Mouse (Mus musculus) frontal cortex, postnatal 14 days (tissue): ENCODE data around the gene Arhgef3.
"Not testable (repeated sequence)": the region's sequence is repeated elsewhere in the genome, so short reads cannot be mapped to it uniquely, and the experiment has no call there.

Experiments
- DNase-seq, 2 experiments: peaks; one replicate each; pipeline ENCODE4 v3.0.0; 2022; ENCODE audit warnings: low spot score in 2 of 2

Gene Arhgef3

DNA sequence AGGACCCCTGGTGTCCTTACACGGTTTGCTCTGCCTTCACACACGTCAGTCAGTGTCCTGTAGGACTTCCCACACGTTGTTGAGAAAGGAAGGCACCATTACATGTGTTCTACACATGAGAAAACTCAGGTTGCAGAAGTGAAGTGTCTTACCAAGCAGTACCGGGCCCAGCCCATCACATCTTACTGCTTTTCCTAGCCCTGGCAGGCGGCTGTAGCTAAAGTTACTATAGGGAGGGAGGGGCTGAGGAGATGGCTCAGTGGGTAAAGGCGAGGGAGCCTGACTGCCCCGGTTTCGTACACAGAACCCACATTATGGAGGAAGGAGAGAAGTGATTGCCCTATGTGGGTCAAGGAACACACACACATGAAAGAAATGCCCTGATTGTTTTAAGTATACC, 116.8 kb downstream of the Arhgef3 start:
- no peak for DNase-seq

DNA sequence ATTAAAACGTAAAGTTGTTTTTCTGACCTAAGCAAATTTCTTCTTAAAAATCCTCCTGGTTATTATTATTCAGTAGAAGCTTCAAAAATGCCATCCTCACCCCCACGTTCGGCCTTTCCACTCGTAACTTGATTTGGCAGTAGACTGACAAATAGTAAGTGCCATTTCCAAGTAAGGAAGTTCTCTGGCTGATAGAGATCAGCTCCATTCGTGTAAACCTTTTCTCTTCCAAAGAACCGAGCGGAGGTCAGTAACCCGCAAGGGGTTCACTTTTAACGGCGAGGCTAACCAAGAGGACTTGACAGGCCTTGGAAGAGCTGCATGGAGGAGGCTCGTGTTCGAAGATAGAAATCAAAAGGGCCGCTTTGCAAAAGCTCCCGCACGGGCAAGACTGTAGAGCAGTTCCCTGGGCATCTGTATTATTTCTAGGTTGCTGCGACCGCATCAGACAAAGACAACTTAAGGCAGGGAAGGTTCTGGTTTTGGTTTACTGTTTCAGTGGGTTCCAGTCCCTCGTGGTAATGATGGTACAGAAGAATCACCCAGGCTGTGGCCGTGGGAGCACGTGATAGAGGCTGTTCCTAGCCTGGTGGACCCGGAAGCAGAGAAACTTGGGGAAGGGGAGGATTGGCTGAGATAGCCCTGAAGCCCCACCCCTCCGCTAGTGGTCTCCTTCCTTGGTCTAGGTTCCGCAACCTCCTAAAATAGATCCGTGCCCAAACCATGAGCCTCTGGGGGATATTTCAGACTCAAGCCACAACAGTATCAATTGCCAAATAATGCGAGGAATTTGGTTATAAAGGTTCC, 117.5 kb downstream of the Arhgef3 start:
- DNase-seq, result no peak

DNA sequence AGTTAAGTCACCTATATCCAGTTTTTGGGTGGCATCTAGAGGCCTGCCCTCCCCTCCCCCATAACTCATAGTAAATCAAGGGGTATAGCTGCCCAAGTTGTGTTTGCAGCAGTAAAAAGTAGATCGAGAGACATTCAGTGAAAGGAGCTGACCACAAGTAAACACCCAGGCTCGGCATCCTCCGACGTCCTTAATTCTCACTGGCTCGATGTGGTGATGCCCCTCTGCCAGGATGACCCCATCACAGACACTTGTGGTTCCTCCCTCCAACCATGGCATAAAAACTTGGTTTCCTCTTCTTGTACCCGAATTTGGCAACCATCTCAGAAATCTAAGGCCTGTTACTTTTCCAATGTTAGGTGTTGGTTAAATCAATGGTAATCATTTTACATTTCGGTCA, 118.4 kb downstream of the Arhgef3 start:
- no peak for DNase-seq

DNA sequence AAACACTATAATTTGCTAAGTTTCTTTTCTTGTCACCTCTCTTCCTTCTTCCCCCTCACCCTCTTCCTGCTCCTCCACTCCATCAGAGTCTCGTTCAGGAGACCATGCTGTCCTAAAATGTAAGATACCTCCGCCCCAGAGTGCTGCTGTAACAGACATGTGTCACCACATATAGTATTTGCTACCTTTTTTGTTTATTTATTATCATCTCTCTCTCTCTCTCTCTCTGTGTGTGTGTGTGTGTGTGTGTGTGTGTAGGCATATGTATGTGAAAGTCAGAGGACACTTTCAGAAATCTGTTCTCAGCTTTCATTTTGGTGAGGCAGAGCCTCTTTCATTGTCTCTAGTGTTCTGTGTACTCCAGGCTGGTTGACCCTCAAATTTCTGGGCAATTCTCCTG, 119.0 kb downstream of the Arhgef3 start:
- DNase-seq, result no peak

DNA sequence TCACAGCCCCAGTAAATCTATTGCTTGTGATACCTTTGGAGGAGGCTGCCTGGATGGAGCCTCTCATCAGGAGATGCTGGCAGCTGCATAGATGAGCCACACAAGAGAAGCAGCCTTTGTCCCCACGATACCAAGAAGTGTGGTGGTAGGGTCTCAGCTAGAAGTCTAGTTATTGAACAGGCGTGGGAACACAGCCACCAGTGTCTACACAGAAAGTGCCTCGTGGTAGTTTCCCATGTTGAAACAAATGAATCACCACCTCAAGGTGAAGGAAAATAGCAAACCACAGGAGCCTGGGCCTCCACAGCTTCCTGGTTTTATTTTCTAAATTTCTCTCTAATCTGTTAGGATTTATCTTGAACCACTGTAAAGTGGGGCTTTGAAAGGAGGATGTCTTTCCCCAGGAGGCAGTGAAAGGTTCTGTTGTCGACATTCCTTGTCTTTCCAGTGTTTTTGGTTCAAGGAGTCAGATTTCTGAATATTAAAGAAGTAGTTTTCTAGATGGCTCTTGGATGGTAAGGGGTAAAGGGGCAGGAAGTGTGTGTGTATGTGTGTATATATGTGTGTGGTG, 119.7 kb downstream of the Arhgef3 start:
- DNase-seq, result no peak

DNA sequence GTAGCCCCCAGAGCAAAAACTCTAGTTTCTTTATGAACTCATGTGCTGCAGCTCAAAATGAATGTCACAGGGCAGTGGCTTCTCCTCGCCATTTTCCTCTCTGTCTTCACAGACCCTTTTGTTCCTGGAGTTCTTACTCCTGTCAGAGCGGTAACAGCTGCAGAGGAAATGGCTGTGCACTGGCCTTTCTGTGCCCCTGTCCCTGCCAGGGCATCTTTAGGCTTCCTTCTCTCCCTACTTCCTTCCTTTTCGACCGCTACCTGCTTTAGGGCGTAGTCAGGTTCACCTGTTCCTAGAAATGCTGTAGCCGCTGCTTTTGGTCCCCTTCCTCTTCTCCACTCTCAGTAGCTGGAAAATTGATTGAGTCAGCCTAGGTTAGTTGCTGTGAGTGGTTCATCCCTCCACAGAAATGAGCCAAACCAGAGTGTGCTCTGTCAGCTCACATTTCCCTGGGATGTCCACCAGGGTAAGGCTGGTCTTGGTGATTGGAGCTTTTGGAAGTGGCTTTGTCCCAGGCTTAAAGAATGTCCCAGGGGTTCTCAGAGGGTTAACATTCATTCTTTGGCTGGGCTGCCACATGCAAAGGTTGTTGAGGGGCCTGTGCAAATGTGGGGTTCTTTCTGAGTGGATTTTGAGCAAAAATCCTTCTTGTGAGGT, 121.3 kb downstream of the Arhgef3 start:
- no peak for DNase-seq

DNA sequence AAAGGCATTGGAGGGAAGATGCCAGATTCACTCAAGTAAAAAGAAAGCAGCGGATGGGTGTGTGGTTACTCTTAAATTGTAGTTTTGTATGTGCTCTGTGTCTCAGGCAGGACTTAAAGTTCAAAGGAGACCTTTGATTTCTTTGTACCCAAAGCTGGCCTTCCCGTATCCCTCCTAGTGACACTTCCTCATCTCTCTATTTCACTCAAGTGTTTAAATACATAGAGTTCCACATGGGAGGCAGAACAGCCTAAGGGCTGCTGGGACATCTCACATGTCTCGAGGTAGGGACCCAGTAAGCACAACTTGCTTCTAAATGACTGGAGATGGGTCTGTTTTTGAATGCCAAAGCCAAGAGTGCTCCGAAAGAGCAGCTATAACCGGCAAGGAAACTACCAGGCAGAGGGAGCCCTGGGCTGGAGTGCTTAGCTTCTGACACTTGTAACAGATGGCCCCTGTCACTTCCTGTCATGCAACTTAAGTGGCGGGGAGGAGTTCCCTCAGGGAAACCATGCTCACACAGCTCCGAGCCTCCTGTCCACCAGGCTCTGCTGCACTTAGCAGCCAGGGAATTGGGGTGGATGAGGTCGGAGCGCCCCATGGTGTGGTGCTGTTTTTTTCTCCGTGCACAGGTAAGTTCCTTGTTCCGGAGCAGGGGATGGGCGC, 123.0 kb downstream of the Arhgef3 start:
- no peak for DNase-seq

DNA sequence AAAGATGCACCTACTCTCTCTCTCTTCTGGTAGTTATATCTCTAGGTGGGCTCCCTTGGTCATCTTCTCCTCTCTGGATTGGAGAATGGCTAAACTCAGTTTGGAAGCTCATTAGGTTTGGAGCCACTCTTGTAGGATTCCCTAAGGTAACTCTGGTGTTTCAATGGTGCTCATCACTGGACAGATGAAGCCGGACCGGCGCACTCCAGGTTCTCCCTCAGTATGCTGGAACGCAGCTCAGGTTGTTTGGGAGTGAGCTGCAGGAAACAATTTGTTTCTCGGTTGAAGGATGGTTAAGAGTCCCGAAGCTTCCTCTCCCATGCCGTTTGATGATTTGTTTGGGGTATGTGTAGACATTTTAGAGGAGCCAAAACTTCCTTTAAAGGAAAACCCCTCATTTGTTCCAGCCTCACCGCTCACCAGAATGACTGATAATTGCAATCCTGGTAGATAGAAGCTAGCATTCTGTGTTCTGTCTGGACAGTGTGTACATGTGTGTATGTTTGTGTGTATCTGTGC, 124.0 kb downstream of the Arhgef3 start:
- DNase-seq, result no peak

DNA sequence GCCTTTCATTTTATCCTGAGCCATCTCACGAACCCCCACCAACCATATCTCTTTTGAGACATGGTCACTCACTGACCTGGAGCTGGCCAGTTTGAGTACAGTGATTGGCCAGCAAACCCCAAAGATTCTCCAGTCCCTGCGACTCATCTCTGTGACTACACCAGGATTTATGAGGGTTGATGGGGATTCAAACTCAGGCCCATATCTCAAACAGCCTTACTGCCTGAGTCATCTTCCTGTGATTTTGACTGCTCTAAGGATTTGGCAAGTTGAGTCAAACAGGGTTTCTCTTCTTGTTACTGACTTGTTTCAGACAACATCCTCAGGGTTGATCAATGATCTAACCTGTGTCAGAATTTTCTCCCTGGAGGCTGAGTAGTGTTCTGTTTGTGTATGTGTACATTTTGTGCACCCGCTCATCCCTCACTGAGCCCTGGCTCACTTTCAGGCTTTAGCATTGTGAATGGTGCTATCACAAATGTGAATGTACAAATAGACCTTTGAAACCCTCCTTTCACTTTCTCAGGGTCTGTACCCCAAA, 124.9 kb downstream of the Arhgef3 start:
- no peak for DNase-seq

DNA sequence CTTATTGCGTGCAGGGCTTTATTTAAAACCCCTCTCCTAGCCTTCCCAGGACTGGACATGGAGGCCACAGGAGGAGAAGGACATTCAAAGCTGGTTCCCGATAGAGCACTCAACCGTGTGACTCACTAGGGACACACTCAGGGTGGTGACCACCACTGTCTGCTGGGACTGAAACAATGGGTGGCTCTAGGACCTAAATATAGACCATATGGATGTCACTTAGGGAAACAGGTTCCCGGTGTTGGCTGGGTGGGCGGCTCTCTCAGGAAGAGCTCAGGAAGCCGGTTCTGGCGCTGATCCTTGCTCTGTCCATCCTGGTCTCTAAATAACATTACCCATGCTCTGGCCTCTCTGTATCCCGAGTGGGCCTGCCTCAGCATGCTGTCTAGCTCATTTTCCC, 127.6 kb downstream of the Arhgef3 start:
- no peak for DNase-seq

DNA sequence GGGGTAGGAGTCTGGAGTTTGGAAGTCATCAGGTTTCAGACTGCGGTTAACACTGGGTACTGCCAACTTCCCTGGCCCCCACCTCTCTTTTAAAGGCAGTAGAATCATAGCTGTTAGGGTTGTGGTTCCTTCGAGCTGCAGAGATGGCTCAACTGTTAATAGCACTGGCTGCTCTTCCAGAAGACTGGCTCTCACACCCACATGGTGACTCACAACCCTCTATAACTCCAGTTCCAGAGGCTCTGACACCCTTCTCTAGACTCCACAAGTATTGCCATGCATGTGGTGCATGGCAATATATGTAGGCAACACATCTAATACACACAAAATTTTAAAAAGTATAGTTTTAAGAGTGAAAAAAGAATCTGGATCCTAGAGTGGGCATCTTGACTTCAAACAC, 128.1 kb downstream of the Arhgef3 start:
- DNase-seq, result no peak

DNA sequence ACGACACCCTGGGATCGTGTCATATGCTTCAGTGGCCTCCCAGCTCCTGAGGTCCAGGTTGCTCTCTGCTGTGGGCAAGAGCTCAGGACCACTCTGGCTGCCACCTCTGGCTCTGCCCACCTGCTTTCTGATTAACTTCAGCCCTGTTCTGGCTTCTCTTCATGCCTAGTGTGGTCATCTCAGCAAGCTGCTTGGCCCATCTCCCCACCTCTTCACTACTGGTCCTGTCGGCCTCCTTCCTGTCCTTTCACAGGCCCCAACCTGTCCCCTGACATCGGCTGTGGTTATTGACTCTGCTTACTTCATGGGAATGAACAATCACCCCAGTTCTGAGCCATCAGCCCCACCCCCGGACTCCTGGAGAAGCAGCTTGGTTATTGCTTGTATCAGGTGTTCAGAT, 128.9 kb downstream of the Arhgef3 start:
- no peak for DNase-seq

DNA sequence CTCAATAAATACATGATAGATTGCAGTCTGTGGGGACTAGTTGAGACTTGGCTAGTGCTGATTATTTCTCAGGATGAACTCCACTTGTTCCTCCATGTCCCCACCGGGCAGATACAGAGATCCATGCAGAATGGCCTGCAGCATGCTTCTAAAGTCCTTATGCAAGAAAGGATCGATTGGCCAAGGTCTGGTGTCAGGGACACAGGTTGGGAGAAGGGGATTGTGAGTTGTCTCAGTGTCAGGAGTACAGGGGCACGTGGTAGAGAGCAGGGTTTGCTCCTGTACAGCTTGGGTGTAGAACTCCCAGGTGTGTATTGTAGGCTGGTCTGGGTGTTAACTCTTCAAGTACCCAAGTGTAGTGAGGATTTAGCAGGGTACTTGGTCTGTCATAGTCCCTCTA, 130.2 kb downstream of the Arhgef3 start:
- no peak for DNase-seq

DNA sequence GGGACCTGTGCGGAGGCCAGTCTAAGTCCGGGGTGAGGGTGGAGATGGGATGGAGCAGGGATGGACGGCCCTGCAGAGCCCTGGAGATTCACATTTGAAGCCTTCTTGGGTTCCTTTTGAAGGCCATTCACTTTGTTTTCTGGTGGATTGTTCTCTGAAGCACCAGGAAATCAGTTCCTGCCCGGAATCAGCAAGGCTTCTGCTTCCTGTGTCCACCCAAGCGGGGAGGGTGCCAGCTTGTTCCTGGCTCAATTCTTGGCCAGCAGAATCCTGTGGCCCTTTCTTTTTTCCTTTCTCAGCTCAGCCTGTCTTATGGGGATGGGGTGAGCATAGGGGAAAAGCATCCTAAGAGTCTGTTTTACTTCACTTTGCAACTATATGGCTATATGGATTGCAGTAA, 131.7 kb downstream of the Arhgef3 start:
- no peak for DNase-seq

DNA sequence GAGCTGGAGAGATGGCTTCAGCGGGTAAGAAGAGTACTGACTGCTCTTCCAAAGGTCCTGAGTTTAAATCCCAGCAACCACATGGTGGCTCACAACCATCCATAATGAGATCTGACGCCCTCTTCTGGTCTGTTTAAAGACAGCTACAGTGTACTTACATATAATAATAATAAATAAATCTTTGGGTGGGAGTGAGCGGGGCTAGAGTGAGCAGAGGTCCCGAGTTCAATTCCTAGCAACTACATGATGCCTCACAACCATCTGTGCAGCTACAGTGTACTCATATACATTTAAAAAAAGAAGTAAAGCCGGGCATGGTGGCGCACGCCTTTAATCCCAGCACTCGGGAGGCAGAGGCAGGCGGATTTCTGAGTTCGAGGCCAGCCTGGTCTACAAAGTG, 132.2 kb downstream of the Arhgef3 start:
- DNase-seq, result not testable (repeated sequence)

DNA sequence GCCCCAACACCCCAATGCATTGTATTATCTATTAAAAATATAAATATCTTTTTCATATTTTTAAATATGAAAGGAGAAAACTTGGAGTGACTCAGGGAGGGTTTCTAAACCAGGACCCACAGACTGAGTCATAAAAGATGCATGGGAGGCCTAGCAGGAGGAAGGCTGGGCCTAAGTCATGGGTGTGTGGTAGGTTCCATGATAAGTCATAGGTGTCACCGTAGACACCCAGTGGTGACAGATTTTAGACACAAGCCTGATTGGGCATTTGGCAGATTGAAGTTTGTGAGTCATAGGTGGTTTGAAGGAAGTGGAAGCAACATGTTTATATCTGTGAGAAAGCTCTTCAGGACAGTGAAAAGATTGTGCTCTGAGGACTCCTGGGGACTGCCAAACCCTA, 134.4 kb downstream of the Arhgef3 start:
- no peak for DNase-seq

DNA sequence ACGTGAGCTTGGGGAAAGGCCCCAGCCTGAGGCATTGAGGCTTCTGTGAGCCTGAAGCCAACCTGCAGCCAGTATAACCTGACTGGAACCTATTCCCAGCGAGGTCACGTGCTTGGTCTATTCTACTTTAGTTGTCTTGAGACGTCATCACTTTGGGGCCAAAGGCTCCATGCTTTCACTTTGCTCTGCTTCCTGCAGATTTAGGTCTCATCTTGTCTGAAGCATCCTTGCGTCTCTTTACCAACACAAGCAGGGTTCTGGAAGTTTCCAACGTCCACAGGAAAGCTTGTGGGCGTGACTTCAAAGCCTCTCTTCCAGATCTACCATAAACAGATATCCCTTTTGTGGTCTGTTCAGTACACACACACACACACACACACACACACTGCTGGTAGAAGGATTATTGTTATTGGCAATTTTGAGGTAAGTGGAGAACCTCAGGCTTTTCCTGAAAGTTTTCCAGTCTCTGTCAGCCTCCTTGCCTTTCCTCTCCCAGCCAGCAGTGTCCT, 135.6 kb downstream of the Arhgef3 start:
- no peak for DNase-seq

DNA sequence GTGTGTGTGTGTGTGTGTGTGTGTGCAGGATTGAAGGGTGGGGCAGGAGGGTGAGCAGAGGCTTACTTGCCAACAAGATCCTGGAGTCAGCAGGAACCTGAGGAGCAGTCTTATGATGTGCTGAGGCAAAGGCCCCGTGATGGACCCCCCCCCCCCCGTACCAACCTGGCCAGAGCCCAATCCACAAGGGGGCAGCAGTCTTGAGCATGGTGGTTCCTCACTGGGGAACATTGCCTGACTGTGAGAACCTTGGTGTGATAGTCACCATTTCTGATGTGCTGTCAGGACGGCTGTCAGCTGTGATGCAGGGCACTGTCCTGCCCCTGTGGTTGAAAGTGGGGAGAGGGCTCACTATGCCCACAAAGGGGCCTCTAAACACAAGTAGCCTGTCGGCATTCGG, 138.7 kb downstream of the Arhgef3 start:
- DNase-seq, result no peak

DNA sequence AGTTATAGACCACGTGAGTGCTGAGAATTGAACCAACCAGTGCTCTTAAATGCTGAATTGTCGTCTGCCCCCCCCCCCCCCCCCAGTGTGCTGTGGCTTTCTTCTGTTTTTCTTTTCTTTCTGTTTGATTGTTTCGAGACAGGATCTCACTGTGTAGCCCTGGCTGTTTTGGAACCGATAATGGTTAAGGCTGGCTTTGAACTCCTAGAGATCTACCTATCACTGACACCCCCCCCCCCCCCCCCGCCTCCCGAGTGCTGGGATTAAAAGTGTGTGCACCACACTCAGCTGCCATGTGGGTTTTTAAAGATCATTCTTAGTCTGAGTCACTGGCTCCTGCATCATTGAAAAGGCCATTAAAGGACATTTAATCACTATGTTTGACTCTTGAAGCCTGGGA, 147.7 kb downstream of the Arhgef3 start:
- DNase-seq, result no peak

DNA sequence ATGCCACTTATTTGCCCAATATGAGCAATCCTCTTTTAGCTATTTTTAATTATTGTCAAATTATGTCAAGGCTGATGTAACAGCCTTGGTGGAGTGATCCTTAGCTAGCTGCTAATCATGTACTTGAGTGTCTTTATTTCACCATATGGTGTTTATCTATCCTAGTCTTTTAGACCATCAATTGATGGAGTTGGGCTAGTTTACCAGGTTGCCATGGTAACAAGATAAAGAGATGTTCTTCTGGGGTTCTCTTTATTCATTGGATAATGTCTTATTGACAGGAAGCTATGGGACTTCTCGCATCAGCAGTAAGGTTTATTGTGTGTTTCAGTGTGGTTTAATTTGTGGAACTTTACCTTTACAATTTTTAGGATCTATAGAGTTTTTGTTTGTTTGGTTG, 151.9 kb downstream of the Arhgef3 start:
- DNase-seq, result no peak

DNA sequence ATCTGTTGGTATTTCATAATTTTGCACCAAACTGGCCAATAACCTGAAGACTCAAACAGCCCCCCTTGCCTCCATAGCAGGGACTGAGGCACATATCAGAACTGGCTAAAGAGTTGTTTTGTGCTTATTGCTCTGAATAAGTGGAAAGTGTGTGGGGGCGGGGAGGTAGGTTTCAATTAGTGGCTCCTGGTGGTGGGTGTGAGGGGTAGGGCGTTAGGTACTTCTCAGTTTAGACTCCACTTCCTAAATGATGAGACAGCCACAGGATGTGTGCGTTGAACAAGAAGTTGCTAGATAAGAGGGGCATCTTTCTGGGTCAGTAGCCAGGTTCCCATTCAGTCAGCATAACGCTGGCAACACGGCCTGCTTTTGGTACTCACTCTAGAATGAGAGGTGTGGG, 153.4 kb downstream of the Arhgef3 start:
- no peak for DNase-seq
